Mouse (Mus musculus): ENCODE measurements around the gene Corin. TPM values are rescaled to one million over a fixed set of nuclear protein-coding genes. Genes with fewer than 3 reads are reported as not detected.

The Corin gene
- polyA plus RNA-seq, 1 experiment from 2014 or later, result 0.16 TPM

DNA sequence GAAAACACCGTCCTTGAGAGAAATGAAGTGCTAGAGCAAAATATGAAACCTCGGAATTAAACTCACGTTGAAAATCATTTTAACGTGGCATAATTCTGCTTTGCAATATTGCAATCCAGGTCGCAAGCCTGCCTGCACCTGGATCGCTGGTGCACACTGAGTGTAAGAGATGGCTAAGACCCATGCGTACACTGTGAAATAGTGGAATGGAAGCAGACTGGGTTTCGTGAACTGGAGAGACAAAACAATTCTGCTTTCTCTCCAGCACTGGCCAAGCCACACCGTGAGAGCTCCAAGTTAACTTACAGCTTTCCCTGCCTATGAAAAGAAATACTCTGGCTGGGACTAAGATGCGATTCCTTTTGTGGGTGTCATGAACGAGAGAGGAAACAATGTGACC is 51.1 kb downstream of the Corin start:
- WGBS, result 90% methylated on average over 11 of the region's 11 CpGs

GRCm38 (mm10) chr5:72452750-72453149 is 51.5 kb downstream of the Corin start:
- Histone ChIP-seq H3K4me2 (ENCODE audit: low read length) (no peak overlapping the region), H3K27ac (ENCODE audit: low read depth) (no peak overlapping the region), H3K36me3 (ENCODE audit: control insufficient read depth, insufficient read depth, low read length) (no peaks in the 10 kb centered on the region), H3K9me3 (ENCODE audit: control insufficient read depth, low read length) (no peaks in the 10 kb centered on the region), H3K4me1 (replicated peaks; ENCODE audit: control insufficient read depth, insufficient read depth, low read length) (0 out of 2 replicates have a peak, but pooled peaks cover 4% of the 10 kb centered on the region), H3K27me3 (replicated peaks; ENCODE audit: control insufficient read depth, insufficient read depth, low read length) (no peaks in the 10 kb centered on the region), H3K9ac (ENCODE audit: low read length) (no peak overlapping the region), H3K4me3 (ENCODE audit: low read depth, low read length) (no peak overlapping the region)
- DNase-seq (ENCODE audit: low spot score) (no peak), ATAC-seq (replicated peaks; ENCODE audit: low FRiP score, low TSS enrichment, low read depth) (no peak)
- WGBS, result 74% methylated on average over 4 of the region's 4 CpGs

More for the DNA sequence above, 51.1 kb downstream of the Corin start:
- no peak overlapping the region for H3K4me3 ChIP-seq (ENCODE audit: low read depth, low read length)
- no peaks in the 10 kb centered on the region for H3K27me3 ChIP-seq (replicated peaks; ENCODE audit: control insufficient read depth, insufficient read depth, low read length)
- no peak overlapping the region for H3K4me2 ChIP-seq (ENCODE audit: low read length)
- no peak overlapping the region for H3K9ac ChIP-seq (ENCODE audit: low read length)
- H3K4me1 ChIP-seq (replicated peaks; ENCODE audit: control insufficient read depth, insufficient read depth, low read length), result 0 out of 2 replicates have a peak, but pooled peaks cover 4% of the 10 kb centered on the region
- DNase-seq (ENCODE audit: low spot score) (no peak), ATAC-seq (replicated peaks; ENCODE audit: low FRiP score, low TSS enrichment, low read depth) (no peak)
- H3K27ac ChIP-seq (ENCODE audit: low read depth), result no peak overlapping the region
- no peaks in the 10 kb centered on the region for H3K36me3 ChIP-seq (ENCODE audit: control insufficient read depth, insufficient read depth, low read length)
- H3K9me3 ChIP-seq (ENCODE audit: control insufficient read depth, low read length), result no peaks in the 10 kb centered on the region

DNA sequence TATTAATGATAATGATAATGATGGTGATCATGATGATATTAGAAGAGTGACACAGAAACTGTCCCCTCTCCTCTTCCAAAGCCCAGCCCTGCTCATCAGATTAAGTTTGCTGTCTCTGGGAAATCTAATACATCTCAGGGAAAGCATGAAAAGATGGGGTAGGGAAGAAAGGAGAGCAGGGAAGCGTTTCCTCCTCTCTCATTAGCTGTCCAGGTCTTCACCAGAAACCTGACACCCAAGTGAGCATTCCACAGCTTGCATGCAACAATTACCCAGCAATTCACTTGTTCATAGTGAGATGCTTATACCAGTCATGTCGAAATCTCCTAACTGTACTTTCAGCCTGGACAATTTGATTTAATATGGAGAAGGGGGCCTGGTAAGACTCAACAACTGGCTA is 55.4 kb downstream of the Corin start:
- Histone ChIP-seq H3K27me3 (replicated peaks; ENCODE audit: control insufficient read depth, insufficient read depth, low read length) (no peaks in the 10 kb centered on the region), H3K36me3 (ENCODE audit: control insufficient read depth, insufficient read depth, low read length) (no peaks in the 10 kb centered on the region), H3K4me3 (ENCODE audit: low read depth, low read length) (no peak overlapping the region), H3K9me3 (ENCODE audit: control insufficient read depth, low read length) (no peaks in the 10 kb centered on the region), H3K27ac (ENCODE audit: low read depth) (no peak overlapping the region), H3K4me2 (ENCODE audit: low read length) (no peak overlapping the region), H3K9ac (ENCODE audit: low read length) (no peak overlapping the region), H3K4me1 (replicated peaks; ENCODE audit: control insufficient read depth, insufficient read depth, low read length) (no peaks in the 10 kb centered on the region)
- ATAC-seq (replicated peaks; ENCODE audit: low FRiP score, low TSS enrichment, low read depth), result no peak
- WGBS, result 36% methylated on average over 2 of the region's 2 CpGs
- no peak for DNase-seq (ENCODE audit: low spot score)

GRCm38 (mm10) chr5:72446104-72446503 is 58.2 kb downstream of the Corin start:
- no peak overlapping the region for H3K4me3 ChIP-seq (ENCODE audit: low read depth, low read length)
- DNase-seq (ENCODE audit: low spot score), result no peak

GRCm38 (mm10) chr5:72443946-72444345 is 60.3 kb downstream of the Corin start:
- WGBS, result 73% methylated on average over 11 of the region's 11 CpGs
- DNase-seq (ENCODE audit: low spot score), result no peak

More at GRCm38 (mm10) chr5:72446104-72446503, 58.2 kb downstream of the Corin start:
- H3K36me3 ChIP-seq (ENCODE audit: control insufficient read depth, insufficient read depth, low read length), result no peaks in the 10 kb centered on the region
- H3K9me3 ChIP-seq (ENCODE audit: control insufficient read depth, low read length), result no peaks in the 10 kb centered on the region
- H3K27me3 ChIP-seq (replicated peaks; ENCODE audit: control insufficient read depth, insufficient read depth, low read length), result no peaks in the 10 kb centered on the region
- H3K27ac ChIP-seq (ENCODE audit: low read depth), result no peak overlapping the region
- 86% methylated on average over 11 of the region's 11 CpGs for WGBS
- no peaks in the 10 kb centered on the region for H3K4me1 ChIP-seq (replicated peaks; ENCODE audit: control insufficient read depth, insufficient read depth, low read length)
- ATAC-seq (replicated peaks; ENCODE audit: low FRiP score, low TSS enrichment, low read depth), result no peak
- H3K9ac ChIP-seq (ENCODE audit: low read length), result no peak overlapping the region
- H3K4me2 ChIP-seq (ENCODE audit: low read length), result no peak overlapping the region

DNA sequence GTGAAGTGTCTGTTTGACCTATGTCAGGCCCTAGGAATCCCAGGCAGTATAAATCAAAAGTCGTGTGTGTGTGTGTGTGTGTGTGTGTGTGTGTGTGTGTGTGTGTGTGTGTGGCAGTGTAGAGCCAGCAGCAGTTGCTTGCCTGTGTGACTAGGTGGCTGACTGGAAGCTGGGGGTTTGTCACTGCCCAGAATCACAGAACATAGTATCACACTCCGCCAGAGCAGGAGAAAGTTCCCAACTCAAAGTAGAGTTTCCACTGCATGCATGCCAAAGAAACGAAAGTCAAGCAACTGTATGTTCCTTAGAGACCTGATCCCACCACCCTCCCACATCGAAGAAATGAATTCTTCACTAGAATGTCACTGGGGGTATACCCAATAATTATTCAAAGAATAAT is 61.3 kb downstream of the Corin start:
- WGBS, result 68% methylated on average over 4 of the region's 4 CpGs
- Histone ChIP-seq H3K27me3 (replicated peaks; ENCODE audit: control insufficient read depth, insufficient read depth, low read length) (no peaks in the 10 kb centered on the region), H3K4me1 (replicated peaks; ENCODE audit: control insufficient read depth, insufficient read depth, low read length) (no peaks in the 10 kb centered on the region), H3K4me2 (ENCODE audit: low read length) (no peak overlapping the region), H3K4me3 (ENCODE audit: low read depth, low read length) (no peak overlapping the region), H3K9ac (ENCODE audit: low read length) (no peak overlapping the region), H3K27ac (ENCODE audit: low read depth) (no peak overlapping the region), H3K36me3 (ENCODE audit: control insufficient read depth, insufficient read depth, low read length) (no peaks in the 10 kb centered on the region), H3K9me3 (ENCODE audit: control insufficient read depth, low read length) (no peaks in the 10 kb centered on the region)
- ATAC-seq (replicated peaks; ENCODE audit: low FRiP score, low TSS enrichment, low read depth), result no peak
- DNase-seq (ENCODE audit: low spot score), result no peak

More at GRCm38 (mm10) chr5:72443946-72444345, 60.3 kb downstream of the Corin start:
- no peak for ATAC-seq (replicated peaks; ENCODE audit: low FRiP score, low TSS enrichment, low read depth)
- H3K4me1 ChIP-seq (replicated peaks; ENCODE audit: control insufficient read depth, insufficient read depth, low read length), result no peaks in the 10 kb centered on the region
- H3K27me3 ChIP-seq (replicated peaks; ENCODE audit: control insufficient read depth, insufficient read depth, low read length), result no peaks in the 10 kb centered on the region
- no peaks in the 10 kb centered on the region for H3K9me3 ChIP-seq (ENCODE audit: control insufficient read depth, low read length)
- no peak overlapping the region for H3K4me2 ChIP-seq (ENCODE audit: low read length)
- H3K4me3 ChIP-seq (ENCODE audit: low read depth, low read length), result no peak overlapping the region
- no peaks in the 10 kb centered on the region for H3K36me3 ChIP-seq (ENCODE audit: control insufficient read depth, insufficient read depth, low read length)
- H3K9ac ChIP-seq (ENCODE audit: low read length), result no peak overlapping the region
- no peak overlapping the region for H3K27ac ChIP-seq (ENCODE audit: low read depth)

DNA sequence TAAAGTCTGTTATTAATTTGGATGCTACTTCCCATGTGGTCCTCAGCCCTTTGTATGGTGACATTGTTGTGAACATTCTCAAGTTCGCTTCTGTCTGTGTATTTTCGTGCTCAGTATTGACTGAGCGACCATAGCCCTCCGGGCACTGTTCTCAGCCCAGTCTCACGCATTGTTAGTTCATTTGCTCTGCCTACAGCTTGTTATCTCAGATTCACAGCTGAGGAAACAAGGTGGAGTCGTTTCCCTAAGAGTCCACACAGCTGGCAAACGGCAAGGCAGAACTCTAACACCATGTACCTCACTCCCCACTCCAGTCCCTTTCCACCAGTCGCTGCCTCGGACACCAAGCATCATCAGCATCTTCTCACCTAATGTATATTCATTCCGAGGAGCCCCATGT is 63.1 kb downstream of the Corin start:
- Histone ChIP-seq H3K4me3 (ENCODE audit: low read depth, low read length) (no peak overlapping the region), H3K27ac (ENCODE audit: low read depth) (no peak overlapping the region), H3K9me3 (ENCODE audit: control insufficient read depth, low read length) (no peaks in the 10 kb centered on the region), H3K27me3 (replicated peaks; ENCODE audit: control insufficient read depth, insufficient read depth, low read length) (no peaks in the 10 kb centered on the region), H3K36me3 (ENCODE audit: control insufficient read depth, insufficient read depth, low read length) (no peaks in the 10 kb centered on the region), H3K4me1 (replicated peaks; ENCODE audit: control insufficient read depth, insufficient read depth, low read length) (no peaks in the 10 kb centered on the region), H3K9ac (ENCODE audit: low read length) (no peak overlapping the region), H3K4me2 (ENCODE audit: low read length) (no peak overlapping the region)
- 62% methylated on average over 10 of the region's 10 CpGs for WGBS
- ATAC-seq (replicated peaks; ENCODE audit: low FRiP score, low TSS enrichment, low read depth) (no peak), DNase-seq (ENCODE audit: low spot score) (no peak)

- Histone ChIP-seq H3K4me1 (replicated peaks; ENCODE audit: control insufficient read depth, insufficient read depth, low read length) (no peaks in the 10 kb centered on the region), H3K27me3 (replicated peaks; ENCODE audit: control insufficient read depth, insufficient read depth, low read length) (no peaks in the 10 kb centered on the region), H3K4me3 (ENCODE audit: low read depth, low read length) (no peak overlapping the region), H3K36me3 (ENCODE audit: control insufficient read depth, insufficient read depth, low read length) (no peaks in the 10 kb centered on the region), H3K27ac (ENCODE audit: low read depth) (no peak overlapping the region), H3K9me3 (ENCODE audit: control insufficient read depth, low read length) (no peaks in the 10 kb centered on the region), H3K4me2 (ENCODE audit: low read length) (no peak overlapping the region), H3K9ac (ENCODE audit: low read length) (no peak overlapping the region)
- WGBS, result 88% methylated on average over 11 of the region's 11 CpGs
- DNase-seq (ENCODE audit: low spot score), result no peak
- no peak for ATAC-seq (replicated peaks; ENCODE audit: low FRiP score, low TSS enrichment, low read depth)
Measured at GRCm38 (mm10) chr5:72435085-72435484, 69.2 kb downstream of the Corin start.

DNA sequence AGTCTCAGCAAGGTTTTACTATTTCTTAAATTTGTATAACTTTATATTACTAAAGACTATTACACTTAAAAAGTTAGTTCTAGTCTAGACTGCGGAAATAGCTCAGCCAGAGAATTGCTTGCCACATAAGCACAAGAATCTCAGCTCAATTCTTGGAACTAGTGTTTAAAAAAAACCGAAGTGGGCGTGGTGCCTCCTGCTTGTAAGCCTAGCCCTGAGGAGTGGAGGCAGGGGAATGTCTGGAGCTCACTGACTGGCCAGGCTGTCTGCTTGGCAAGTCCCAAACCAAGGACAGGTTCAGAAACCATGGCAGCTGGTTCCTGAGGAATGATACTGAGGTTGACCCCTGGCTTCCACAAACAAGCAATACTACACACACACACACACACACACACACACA is 72.4 kb downstream of the Corin start:
- no peak for DNase-seq (ENCODE audit: low spot score)

More for the DNA sequence above, 72.4 kb downstream of the Corin start:
- Histone ChIP-seq H3K4me3 (ENCODE audit: low read depth, low read length) (no peak overlapping the region), H3K4me1 (replicated peaks; ENCODE audit: control insufficient read depth, insufficient read depth, low read length) (no peaks in the 10 kb centered on the region), H3K9me3 (ENCODE audit: control insufficient read depth, low read length) (no peaks in the 10 kb centered on the region), H3K9ac (ENCODE audit: low read length) (no peak overlapping the region), H3K27me3 (replicated peaks; ENCODE audit: control insufficient read depth, insufficient read depth, low read length) (no peaks in the 10 kb centered on the region), H3K36me3 (ENCODE audit: control insufficient read depth, insufficient read depth, low read length) (no peaks in the 10 kb centered on the region), H3K27ac (ENCODE audit: low read depth) (no peak overlapping the region), H3K4me2 (ENCODE audit: low read length) (no peak overlapping the region)
- ATAC-seq (replicated peaks; ENCODE audit: low FRiP score, low TSS enrichment, low read depth), result no peak
- 76% methylated on average over 3 of the region's 3 CpGs for WGBS

Measured in intestine, embryonic 14.5 days (tissue).